Mouse (Mus musculus) lung, adult 2 months (tissue): ENCODE measurements at regions not wholly inside any gene's neighbourhood (a gene's known extent, or its start where the extent isn't known, plus 50 kb on each side); places are given as distances from the start of the nearest gene placed in this dataset.

Experiments used
- CTCF ChIP-seq: fragments of 200-500 bp; IDR thresholded peaks from 2 replicates; pipeline ENCODE4 v1.5.1; 2011; ENCODE audit warnings: mild to moderate bottlenecking, low read length, control low read depth; ENCODE audit not compliant: insufficient read depth
- POLR2A ChIP-seq: fragments of 200-500 bp; IDR thresholded peaks from 2 replicates; pipeline ENCODE4 v1.6.1; 2011; ENCODE audit warnings: low read depth, mild to moderate bottlenecking, control low read depth, low read length, borderline replicate concordance; ENCODE audit errors: extremely low read depth

DNA sequence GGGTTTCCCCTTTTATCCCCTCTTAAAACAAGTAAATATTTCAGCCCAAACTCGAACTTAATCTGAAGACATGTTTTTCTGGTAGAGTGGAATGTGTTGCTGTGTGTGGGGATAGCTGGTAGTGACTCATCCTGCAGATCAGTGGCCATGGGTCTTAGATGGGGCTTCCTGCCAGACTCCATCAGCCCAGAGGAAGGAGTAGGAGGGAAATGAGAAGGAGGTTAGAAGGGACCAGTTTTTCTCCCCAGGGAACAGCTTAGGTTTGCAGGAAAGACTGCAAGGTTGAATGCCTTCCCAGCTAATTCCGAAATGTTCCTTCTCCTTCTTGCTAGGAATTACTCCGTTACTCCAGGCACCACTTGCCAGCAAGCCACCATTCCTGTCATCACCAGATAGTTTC, 68.8 kb upstream of the Nepro start:
- TF ChIP-seq POLR2A (no peak), CTCF (no peak)
